Mouse (Mus musculus): ENCODE data around the gene Pdcd4. TPM values are rescaled to one million over a fixed set of nuclear protein-coding genes. Genes with fewer than 3 reads are reported as not detected.

Pdcd4 gene
- polyA plus RNA-seq (2015; fragmentation: Nextera tagmentation; extraction: Ambion mirVana), result 90.4 and 94.7 TPM in 2 replicates

DNA sequence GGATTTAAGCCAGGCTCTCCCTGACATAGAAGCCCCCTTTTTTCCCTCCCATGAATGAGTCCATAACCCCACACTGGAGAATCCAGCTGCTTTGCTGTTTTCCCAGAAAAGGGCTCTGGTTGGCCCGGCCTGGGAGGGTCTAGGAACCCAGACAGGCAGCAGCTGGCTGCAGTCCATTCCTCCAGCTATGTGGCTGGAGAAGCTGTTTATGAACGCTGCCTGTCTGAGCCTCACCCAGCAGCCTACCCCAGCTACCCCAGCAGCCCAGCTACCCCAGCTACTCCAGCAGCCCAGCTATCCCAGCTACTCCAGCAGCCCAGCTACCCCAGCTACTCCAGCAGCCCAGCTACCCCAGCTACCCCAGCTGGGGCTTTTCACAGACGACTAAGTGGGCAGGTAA is at the start of gene Pdcd4:
Gene Pdcd4 (plus strand): TSS at position 171 of the 400 bp plus-strand sequence.
- 40% methylated on average over 3 of the region's 3 CpGs for WGBS
- H3K9ac ChIP-seq (replicated peaks), result no peak within 1 kb of the TSS
- no peak for ATAC-seq (replicated peaks)
- no peaks in the 10 kb centered on the region for H3K4me1 ChIP-seq
- no peak within 1 kb of the TSS for H3K4me3 ChIP-seq
- H3K9me3 ChIP-seq, result no peaks in the 10 kb centered on the region
- H3K27ac ChIP-seq (replicated peaks), result no peak within 1 kb of the TSS
- H3K36me3 ChIP-seq, result no peaks in the 10 kb centered on the region
- no peaks in the 10 kb centered on the region for H3K27me3 ChIP-seq
- no peak within 1 kb of the TSS for H3K4me2 ChIP-seq (replicated peaks)

GRCm38 (mm10) chr19:53843972-53844371 is 48.1 kb upstream of the Pdcd4 start:
- Histone ChIP-seq H3K9ac (replicated peaks) (no peak overlapping the region), H3K27ac (replicated peaks) (no peak overlapping the region), H3K36me3 (no peaks in the 10 kb centered on the region), H3K4me3 (no peak overlapping the region), H3K27me3 (no peaks in the 10 kb centered on the region), H3K9me3 (no peaks in the 10 kb centered on the region), H3K4me2 (replicated peaks) (no peak overlapping the region), H3K4me1 (peaks cover 15% of the 10 kb centered on the region)
- ATAC-seq (replicated peaks), result no peak
- 89% methylated on average over 8 of the region's 8 CpGs for WGBS

DNA sequence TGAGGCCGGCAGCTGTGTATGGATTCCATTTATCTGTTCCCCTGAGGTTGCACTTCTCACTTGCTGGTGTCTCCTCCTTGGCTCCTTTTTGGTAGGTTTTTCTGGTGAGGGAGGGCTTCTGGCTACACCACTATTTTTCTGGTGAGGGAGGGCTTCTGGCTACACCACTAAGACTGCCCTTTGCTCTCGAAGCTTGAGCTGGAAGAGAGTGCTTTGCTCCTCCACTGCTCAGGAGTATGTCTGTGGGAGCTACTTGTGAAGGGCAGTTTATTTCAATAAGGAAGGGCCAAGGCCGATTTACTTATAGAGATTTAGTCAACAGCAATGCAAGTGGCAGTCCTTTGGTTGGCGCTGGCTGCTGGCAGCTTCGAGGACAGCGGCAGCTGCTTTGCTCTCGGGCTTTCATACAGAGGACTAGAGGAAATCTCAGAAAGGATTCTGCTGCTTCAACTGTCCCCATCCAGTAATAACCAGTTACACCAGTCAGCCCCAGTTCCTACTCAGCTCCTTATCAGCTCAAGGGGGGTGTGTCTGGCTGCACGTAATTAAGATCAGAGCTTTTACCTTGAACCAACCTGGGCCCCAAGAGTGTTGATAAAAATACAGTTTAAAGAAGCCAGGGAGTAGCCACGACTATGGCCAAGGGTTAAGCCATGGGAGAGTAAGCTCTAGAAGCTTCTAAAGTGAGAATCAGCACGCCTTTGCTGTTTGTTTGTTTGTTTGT is 43.6 kb upstream of the Pdcd4 start:
- no peak for ATAC-seq (replicated peaks)
- no peaks in the 10 kb centered on the region for H3K27me3 ChIP-seq
- no peak overlapping the region for H3K9ac ChIP-seq (replicated peaks)
- no peaks in the 10 kb centered on the region for H3K36me3 ChIP-seq
- H3K4me3 ChIP-seq, result no peak overlapping the region
- WGBS, result 82% methylated on average over 10 of the region's 10 CpGs
- H3K4me1 ChIP-seq, result peaks cover 36% of the 10 kb centered on the region
- no peaks in the 10 kb centered on the region for H3K9me3 ChIP-seq
- no peak overlapping the region for H3K27ac ChIP-seq (replicated peaks)
- no peak overlapping the region for H3K4me2 ChIP-seq (replicated peaks)

DNA sequence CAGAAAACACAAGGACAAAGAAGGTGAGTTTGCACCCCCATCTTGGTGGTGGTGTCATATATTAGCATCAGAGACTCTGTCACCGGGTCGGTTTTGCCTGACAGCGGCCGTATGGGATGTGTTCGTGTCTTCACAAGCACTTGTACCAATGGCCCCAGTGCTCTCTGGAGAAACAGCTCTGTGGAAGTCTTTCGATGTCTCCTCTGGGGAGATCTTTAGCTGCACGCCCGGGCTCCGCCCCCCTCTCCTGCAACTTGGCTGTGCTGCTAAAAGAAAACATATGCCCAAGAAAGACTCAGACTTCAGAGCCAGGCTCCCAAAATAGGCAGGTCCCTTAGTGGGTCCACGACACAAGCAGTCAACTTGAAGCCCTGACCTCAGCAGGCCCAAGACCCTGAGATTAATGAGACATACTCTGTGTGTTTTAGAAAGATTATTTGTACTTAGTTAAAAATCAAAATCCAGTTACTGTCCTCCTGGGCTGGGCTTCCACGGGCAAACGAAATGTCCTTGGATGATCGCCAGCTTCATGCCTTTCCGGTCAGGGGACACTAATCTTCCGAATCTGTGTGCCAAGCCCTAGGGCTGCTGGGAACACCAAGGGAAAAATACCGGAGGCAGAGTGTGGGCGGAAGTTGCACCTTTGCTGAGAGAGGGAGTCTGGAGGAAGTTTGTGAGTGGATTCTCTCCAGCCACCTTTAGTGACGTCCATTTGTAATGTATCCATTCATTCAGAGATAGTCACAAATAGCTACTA is 41.7 kb upstream of the Pdcd4 start:
- Histone ChIP-seq H3K9ac (replicated peaks) (no peak overlapping the region), H3K4me2 (replicated peaks) (no peak overlapping the region), H3K27me3 (no peaks in the 10 kb centered on the region), H3K27ac (replicated peaks) (peak overlapping the region; percentile 97), H3K36me3 (no peaks in the 10 kb centered on the region), H3K4me1 (peaks cover 55% of the 10 kb centered on the region), H3K9me3 (no peaks in the 10 kb centered on the region), H3K4me3 (no peak overlapping the region)
- 47% methylated on average over 18 of the region's 18 CpGs for WGBS
- ATAC-seq (replicated peaks), result no peak

DNA sequence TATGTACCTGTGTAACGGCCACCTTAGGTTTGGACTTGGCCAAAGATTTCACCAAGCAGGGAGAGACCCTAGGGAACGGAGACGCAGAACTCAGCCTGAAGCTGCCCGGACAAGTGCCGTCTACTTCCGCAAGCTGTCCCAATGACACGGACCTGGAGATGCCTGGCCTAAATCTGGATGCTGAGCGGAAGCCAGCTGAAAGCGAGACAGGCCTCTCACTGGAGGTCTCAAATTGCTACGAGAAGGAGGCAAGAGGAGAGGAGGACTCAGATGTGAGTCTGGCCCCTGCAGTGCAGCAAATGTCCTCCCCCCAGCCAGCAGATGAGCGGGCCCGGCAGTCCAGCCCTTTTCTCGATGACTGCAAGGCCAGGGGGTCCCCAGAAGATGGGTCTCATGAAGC is 40.7 kb upstream of the Pdcd4 start:
- WGBS, result 79% methylated on average over 13 of the region's 13 CpGs
- H3K27ac ChIP-seq (replicated peaks), result peak overlapping the region; percentile 97
- H3K9ac ChIP-seq (replicated peaks), result no peak overlapping the region
- no peaks in the 10 kb centered on the region for H3K36me3 ChIP-seq
- H3K27me3 ChIP-seq, result no peaks in the 10 kb centered on the region
- no peaks in the 10 kb centered on the region for H3K9me3 ChIP-seq
- H3K4me2 ChIP-seq (replicated peaks), result no peak overlapping the region
- H3K4me3 ChIP-seq, result no peak overlapping the region
- no peak for ATAC-seq (replicated peaks)
- H3K4me1 ChIP-seq, result peaks cover 65% of the 10 kb centered on the region

DNA sequence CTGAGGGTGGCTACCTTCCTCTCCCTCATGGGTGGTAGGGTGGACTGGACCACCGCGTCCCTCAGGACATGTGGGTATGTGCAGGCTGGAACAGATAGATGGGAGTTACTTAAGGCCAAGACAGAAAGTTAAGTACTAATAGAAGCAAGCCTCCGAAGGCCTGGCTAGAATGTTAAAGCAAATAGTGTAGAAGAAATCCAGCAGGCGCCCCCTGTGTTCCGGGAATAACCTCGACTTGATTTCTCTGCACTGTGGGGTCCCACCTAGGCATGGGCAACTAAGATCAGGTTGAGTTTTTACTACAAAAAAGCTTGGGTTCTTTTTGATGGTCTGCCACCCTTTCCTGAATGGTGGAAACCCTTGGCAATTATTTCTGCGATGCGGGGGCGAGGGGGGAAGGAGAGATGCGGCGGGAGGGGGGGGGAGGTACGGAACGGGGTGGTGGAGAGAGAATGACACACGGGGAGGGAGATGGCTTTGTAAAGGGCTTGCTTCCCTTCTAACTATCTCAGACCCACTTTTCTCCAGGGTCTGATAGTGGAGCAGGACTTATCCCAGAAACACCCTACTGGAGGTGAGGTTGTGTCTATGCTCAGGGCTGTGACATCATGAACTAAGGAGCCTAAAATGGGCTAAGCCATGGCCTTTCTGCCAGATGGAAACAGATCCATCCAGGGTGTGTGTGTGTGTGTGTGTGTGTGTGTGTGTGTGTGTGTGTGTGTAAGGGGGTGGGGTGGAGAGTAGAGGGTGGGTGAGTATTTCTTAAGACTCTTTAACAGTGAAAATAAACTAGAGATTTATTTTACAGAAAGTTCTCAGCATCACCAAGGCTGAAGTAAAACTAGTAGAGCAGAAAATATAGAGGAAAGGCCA is 40.0 kb upstream of the Pdcd4 start:
- Histone ChIP-seq H3K9ac (replicated peaks) (no peak overlapping the region), H3K4me2 (replicated peaks) (peak overlapping the region; percentile 48), H3K27ac (replicated peaks) (peak overlapping the region; percentile 97), H3K4me1 (peaks cover 72% of the 10 kb centered on the region), H3K4me3 (no peak overlapping the region), H3K27me3 (no peaks in the 10 kb centered on the region), H3K9me3 (no peaks in the 10 kb centered on the region), H3K36me3 (no peaks in the 10 kb centered on the region)
- ATAC-seq (replicated peaks), result peak; percentile 23
- 48% methylated on average over 14 of the region's 14 CpGs for WGBS

DNA sequence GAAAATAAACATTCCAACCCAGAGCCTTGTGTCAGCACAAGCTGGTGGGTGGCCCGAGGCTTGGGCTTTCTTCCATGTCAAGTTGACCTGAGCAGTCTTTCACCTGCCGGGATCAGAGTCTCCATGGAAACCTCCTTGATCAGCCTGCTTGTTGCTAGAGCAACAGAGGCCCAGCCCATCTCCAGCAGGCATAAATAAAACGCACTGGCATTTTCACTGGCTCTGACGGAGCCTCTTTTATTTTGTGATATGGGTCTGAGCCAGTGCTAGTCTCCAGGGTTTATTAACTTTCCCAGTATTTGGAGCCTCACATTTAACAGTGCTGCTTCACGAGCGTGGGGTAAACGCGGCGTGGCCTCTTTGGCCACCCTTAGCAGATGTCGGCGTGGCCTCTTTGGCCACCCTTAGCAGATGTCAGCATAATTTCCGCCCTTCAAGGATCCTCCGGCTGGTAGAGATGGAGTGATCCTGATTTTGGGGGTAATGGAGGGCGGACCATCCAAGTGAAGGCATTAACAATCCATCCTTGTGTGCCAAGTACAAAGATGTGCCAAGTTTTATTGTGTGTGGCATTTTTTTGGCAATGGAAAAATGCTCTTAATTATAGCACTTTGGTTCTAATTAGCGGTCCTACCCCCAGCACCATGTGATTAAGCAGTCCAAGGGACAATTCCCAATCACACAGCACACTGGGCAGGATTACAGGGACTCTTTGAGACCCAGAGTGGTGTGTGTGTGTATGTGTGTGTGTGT is 39.2 kb upstream of the Pdcd4 start:
- H3K4me1 ChIP-seq, result peaks cover 80% of the 10 kb centered on the region
- WGBS, result 5% methylated on average over 15 of the region's 15 CpGs
- H3K36me3 ChIP-seq, result no peaks in the 10 kb centered on the region
- peak overlapping the region; percentile 48 for H3K4me2 ChIP-seq (replicated peaks)
- H3K27ac ChIP-seq (replicated peaks), result peak overlapping the region; percentile 97
- no peaks in the 10 kb centered on the region for H3K27me3 ChIP-seq
- H3K4me3 ChIP-seq, result peak overlapping the region; percentile 25
- ATAC-seq (replicated peaks), result peak; percentile 91
- H3K9me3 ChIP-seq, result no peaks in the 10 kb centered on the region
- H3K9ac ChIP-seq (replicated peaks), result peak overlapping the region; percentile 38; the same call in 1 of the 2 replicates

- Histone ChIP-seq H3K9me3 (no peaks in the 10 kb centered on the region), H3K4me2 (replicated peaks) (no peak overlapping the region), H3K4me1 (peaks cover 89% of the 10 kb centered on the region), H3K27ac (replicated peaks) (no peak overlapping the region), H3K27me3 (no peaks in the 10 kb centered on the region), H3K36me3 (no peaks in the 10 kb centered on the region), H3K9ac (replicated peaks) (no peak overlapping the region), H3K4me3 (no peak overlapping the region)
- 67% methylated on average over 4 of the region's 4 CpGs for WGBS
- no peak for ATAC-seq (replicated peaks)
Observed at GRCm38 (mm10) chr19:53854978-53855377, 37.1 kb upstream of the Pdcd4 start.

- no peaks in the 10 kb centered on the region for H3K27me3 ChIP-seq
- no peaks in the 10 kb centered on the region for H3K9me3 ChIP-seq
- peak overlapping the region; percentile 47 for H3K27ac ChIP-seq (replicated peaks)
- H3K9ac ChIP-seq (replicated peaks), result 0 out of 2 replicates have a peak overlapping the region, but pooled peaks have one; percentile 6
- no peak for ATAC-seq (replicated peaks)
- no peaks in the 10 kb centered on the region for H3K36me3 ChIP-seq
- H3K4me1 ChIP-seq, result peaks cover 81% of the 10 kb centered on the region
- H3K4me3 ChIP-seq, result no peak overlapping the region
- H3K4me2 ChIP-seq (replicated peaks), result peak overlapping the region; percentile 13; the same call in 1 of the 2 replicates
- WGBS, result 29% methylated on average over 5 of the region's 5 CpGs
Observed at GRCm38 (mm10) chr19:53855781-53856180, 36.2 kb upstream of the Pdcd4 start.

DNA sequence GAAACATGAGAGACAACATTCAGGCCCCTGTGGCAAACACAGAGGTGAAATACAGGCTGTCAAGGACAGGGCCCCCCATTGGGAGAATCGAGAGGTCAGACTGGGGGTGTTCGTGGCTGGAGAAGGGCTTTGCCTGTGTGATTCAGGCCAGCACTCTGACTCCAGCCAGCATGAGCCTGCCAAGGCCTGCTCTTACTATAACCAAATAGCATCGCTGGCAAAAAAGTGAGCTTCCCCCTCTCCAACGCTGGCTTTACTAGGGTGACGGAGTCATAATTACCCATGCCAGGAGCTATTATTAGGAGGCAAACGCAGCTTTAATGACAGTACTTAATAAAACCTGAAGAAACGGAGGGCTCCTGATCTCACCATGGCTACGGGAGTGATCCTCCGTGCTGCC is 35.2 kb upstream of the Pdcd4 start:
- Histone ChIP-seq H3K4me3 (no peak overlapping the region), H3K4me1 (peaks cover 71% of the 10 kb centered on the region), H3K36me3 (no peaks in the 10 kb centered on the region), H3K4me2 (replicated peaks) (no peak overlapping the region), H3K9ac (replicated peaks) (0 out of 2 replicates have a peak overlapping the region, but pooled peaks have one; percentile 2), H3K27me3 (no peaks in the 10 kb centered on the region), H3K27ac (replicated peaks) (no peak overlapping the region), H3K9me3 (no peaks in the 10 kb centered on the region)
- WGBS, result 43% methylated on average over 9 of the region's 9 CpGs
- ATAC-seq (replicated peaks), result no peak

- H3K4me2 ChIP-seq (replicated peaks), result no peak overlapping the region
- WGBS, result 78% methylated on average over 6 of the region's 6 CpGs
- no peaks in the 10 kb centered on the region for H3K9me3 ChIP-seq
- no peak for ATAC-seq (replicated peaks)
- H3K9ac ChIP-seq (replicated peaks), result no peak overlapping the region
- H3K36me3 ChIP-seq, result no peaks in the 10 kb centered on the region
- H3K4me1 ChIP-seq, result peaks cover 60% of the 10 kb centered on the region
- no peak overlapping the region for H3K4me3 ChIP-seq
- H3K27me3 ChIP-seq, result no peaks in the 10 kb centered on the region
- no peak overlapping the region for H3K27ac ChIP-seq (replicated peaks)
Observed at GRCm38 (mm10) chr19:53857962-53858361, 34.1 kb upstream of the Pdcd4 start.
